Mouse (Mus musculus): ENCODE results near the gene Camk2g.

Gene Camk2g

GRCm38 (mm10) chr14:20702096-20702740, 91.7 kb downstream of the Camk2g start:
- no peak for DNase-seq (ENCODE audit: low spot score in 2 of 2)

- DNase-seq (ENCODE audit: low spot score in 2 of 2), result no peak
Measured at GRCm38 (mm10) chr14:20701554-20701953, 92.3 kb downstream of the Camk2g start.

- no peak for DNase-seq (ENCODE audit: low spot score in 2 of 2)
Measured at GRCm38 (mm10) chr14:20700362-20700761, 93.5 kb downstream of the Camk2g start.

GRCm38 (mm10) chr14:20698515-20698914, 95.4 kb downstream of the Camk2g start:
- no peak for DNase-seq (ENCODE audit: low spot score in 2 of 2)

DNA sequence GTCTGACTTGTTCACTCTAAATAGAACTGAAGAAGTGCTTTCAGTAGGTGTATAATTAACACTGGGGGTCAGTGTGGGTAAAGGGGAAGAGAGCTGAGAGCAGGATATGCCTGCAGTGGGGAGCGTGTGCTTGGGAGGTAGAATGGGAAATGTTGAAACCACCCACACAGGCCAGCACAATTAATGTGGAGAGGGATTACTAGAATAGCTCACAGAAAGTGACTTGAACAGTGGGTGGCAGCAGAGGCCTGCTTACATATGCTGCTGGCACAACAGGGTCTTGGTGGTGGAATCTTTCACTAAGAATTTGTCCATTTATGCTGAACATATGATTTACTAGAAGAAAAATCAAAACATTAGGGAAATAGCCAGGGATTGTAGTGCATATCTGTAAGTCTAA, 96.9 kb downstream of the Camk2g start:
- DNase-seq (ENCODE audit: low spot score in 2 of 2), result peak in 1 of 2 experiments; percentile 34

DNA sequence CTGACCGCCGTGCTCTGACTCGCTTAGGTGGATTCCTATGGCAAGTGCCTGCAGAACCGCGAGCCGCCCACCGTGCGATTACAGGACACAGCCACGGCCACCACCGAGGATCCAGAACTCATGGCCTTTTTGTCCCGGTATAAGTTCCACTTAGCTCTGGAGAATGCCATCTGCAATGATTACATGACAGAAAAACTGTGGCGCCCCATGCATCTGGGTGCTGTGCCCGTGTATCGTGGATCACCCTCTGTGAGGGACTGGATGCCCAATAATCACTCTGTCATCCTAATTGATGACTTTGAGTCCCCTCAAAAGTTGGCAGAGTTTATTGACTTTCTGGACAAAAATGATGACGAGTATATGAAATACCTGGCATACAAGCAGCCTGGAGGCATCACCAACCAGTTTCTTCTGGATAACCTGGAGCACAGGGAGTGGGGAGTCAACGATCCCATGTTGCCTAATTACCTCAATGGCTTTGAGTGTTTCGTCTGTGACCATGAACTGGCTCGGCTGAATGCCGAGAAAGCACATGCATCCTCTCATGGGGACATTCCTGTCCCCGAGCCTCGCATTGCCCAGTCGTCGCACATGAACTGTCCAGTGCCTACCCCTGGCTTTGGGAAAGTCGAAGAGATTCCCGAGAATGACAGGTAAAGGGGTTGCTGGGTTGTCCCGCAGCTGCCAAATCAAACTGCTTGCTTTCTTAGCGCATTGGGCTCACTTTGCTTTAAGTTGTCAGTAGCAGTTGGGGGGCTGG, 97.9 kb downstream of the Camk2g start:
- DNase-seq (ENCODE audit: low spot score in 2 of 2), result no peak

DNA sequence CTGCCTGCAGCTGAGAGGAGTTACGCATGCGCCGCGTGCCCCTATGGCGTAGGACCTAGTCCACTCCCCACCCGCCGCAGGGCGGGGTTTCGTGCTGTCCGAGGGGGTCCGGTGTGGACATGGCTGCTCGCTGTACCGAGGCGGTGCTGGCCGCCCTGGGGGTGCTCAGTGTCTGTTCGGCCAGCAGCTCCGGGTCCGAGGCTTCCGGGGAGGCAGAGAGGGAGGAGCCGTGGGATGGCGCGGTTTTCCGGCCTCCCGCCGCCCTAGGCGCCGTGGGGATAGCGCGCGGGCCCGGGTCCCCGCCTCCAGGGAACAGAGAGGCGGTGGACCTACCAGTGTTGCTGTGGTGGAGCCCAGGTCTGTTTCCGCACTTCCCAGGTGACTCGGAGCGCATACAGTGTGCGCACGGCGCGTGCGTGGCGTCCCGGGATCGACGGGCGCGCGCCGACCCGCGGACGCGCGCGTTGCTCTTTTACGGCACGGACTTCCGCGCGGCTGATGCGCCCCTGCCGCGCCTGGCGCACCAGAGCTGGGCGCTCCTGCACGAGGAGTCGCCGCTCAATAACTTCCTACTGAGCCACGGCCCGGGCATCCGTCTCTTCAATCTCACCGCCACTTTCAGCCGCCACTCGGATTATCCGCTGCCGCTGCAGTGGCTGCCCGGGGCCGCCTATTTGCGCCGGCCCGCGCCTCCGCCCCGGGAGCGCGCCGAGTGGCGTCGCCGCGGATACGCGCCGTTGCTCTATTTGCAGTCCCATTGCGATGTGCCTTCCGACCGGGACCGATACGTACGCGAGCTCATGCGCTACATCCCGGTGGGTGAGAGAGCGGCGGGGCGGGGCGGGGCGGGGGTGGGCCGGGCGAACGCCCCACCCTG, 98.8 kb downstream of the Camk2g start, which contains the start of gene Fut11:
Gene Fut11, plus strand, starts transcription at position 85 of the 877 bp plus-strand sequence.
- DNase-seq (ENCODE audit: low spot score in 2 of 2), result peak; percentile 78 to 84

DNA sequence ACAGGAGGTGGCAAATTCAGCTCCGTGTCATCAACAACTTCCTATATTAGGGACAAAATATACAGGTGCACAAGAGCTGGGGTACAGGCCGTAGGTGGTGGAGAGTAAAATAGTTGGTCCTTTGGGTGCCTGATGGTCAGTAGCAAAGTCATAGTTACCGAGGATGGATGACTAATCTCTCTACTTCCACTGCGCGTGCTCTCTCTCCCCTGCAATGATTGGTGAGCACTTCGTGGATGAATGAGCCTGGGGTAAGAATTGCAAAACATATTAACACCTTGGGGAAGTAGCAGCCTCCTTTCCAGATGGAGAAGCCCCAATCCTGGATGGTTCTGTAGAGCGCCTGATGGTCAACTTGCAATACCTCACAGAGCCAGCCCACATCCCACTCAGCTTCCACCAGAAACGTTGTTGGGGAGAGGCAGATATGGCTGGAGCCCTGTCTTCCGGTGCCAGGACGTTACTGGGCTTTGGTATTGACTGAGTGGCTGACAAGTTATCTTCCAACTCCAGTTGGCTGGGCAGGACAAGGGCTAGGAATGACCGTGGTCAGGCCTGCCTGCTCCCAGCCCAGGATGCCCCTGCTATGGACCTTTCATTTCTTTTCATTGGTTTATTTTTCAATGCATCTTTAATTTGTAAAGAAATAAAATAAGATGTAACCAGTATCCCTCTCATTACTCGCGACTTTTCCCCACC, 99.6 kb downstream of the Camk2g start:
- peak in 1 of 2 experiments; percentile 11 for DNase-seq (ENCODE audit: low spot score in 2 of 2)

- DNase-seq (ENCODE audit: low spot score in 2 of 2), result no peak
Measured at GRCm38 (mm10) chr14:20693589-20694101, 100.2 kb downstream of the Camk2g start.

GRCm38 (mm10) chr14:20691772-20692171, 102.1 kb downstream of the Camk2g start:
- no peak for DNase-seq (ENCODE audit: low spot score in 2 of 2)

DNA sequence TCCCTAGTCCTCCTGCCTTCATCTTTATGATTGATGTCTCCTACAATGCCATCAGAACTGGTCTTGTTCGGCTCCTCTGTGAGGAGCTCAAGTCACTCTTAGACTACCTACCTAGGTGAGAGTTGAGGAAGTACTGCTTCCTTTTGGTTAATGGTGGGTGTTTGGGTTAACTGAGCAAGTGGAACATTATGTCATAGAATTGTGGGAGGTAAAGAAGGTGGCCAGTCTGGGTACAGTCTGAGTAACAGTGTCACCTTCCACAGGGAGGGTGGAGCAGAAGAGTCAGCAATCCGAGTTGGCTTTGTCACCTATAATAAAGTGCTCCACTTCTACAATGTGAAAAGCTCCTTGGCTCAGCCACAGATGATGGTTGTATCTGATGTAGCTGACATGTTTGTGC, 104.9 kb downstream of the Camk2g start:
- DNase-seq (ENCODE audit: low spot score in 2 of 2), result no peak

DNA sequence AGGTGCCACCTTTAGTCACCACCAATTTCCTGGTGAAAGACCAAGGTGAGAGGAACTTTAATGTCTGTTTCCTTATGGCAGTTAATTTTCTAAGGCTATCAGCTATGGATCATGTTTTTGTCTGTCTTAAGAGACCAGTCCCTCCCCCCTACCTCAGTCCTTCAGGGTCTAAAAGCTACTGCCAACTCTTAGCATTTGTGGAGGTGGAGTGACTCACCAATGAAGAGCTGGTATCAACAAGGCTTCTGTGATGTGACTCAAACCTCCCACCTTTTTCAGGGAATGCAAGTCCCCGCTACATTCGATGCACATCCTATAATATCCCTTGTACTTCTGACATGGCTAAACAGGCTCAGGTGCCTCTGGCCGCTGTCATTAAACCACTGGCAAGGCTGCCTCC, 107.3 kb downstream of the Camk2g start:
- DNase-seq (ENCODE audit: low spot score in 2 of 2), result no peak
